ENCODE assay signal across 25 mouse cellular contexts in genomic region chr19:7078271-7078670, GRCm38 (mm10). TPM values are rescaled to one million over a fixed set of nuclear protein-coding genes. Genes with fewer than 3 reads are reported as not detected.
DNase-seq lines count a peak whose midpoint lies in the region; ATAC-seq lines count a peak whose summit lies in the region.
"Had no signal": no experiment of that assay in that cellular context is flagged by ENCODE, and none has a peak within 500 bp of the region (broad histone marks: within the 10 kb centered on the region; RNA-seq: fewer than 3 reads in every experiment).

No protein-coding gene starts in this region.

- H3K9me3 ChIP-seq in embryonic facial prominence, embryonic 13.5 days = no peaks in the 10 kb centered on the region
- H3K9me3 ChIP-seq in embryonic facial prominence, embryonic 10.5 days = no peaks in the 10 kb centered on the region
- H3K9me3 ChIP-seq in hindbrain, embryonic 13.5 days = no peaks in the 10 kb centered on the region
- H3K9me3 ChIP-seq: G1E had no signal

- DNase-seq in embryonic facial prominence, embryonic 10.5 days (ENCODE audit: low spot score) = no peak
- DNase-seq in heart, adult 11 months = peak; percentile 85
- DNase-seq in heart, postnatal 36 days = no peak
- DNase-seq in 3T3-L1 (ENCODE audit: low read depth, low spot score) (peak; percentile 60), NIH3T3 (ENCODE audit: low read depth) (peak; percentile 75)
- no peak for DNase-seq in gastrocnemius, postnatal 14 days
- DNase-seq: adrenal gland, adult 2 months; adrenal gland, adult 8-10 months; adrenal gland, postnatal 10 days; adrenal gland, postnatal 14 days; adrenal gland, postnatal 25 days; adrenal gland, postnatal 36 days; B cell, adult 2 months; cerebellum, adult 11 months; cerebellum, adult 11-12 months; cerebellum, adult 18-20 months; cerebellum, adult 2 months had no signal

- no peak overlapping the region for H3K27ac ChIP-seq in embryonic facial prominence, embryonic 13.5 days
- H3K27ac ChIP-seq in embryonic facial prominence, embryonic 10.5 days (replicated peaks) = no peak overlapping the region
- H3K27ac ChIP-seq in hindbrain, embryonic 13.5 days = no peak overlapping the region

- no peaks in the 10 kb centered on the region for H3K36me3 ChIP-seq in embryonic facial prominence, embryonic 13.5 days
- H3K36me3 ChIP-seq in embryonic facial prominence, embryonic 10.5 days (replicated peaks) = no peaks in the 10 kb centered on the region
- no peaks in the 10 kb centered on the region for H3K36me3 ChIP-seq in hindbrain, embryonic 13.5 days
- H3K36me3 ChIP-seq: G1E had no signal

- ATAC-seq in embryonic facial prominence, embryonic 13.5 days (ENCODE audit: insufficient number of reproducible peaks, insufficient read depth, low FRiP score, low TSS enrichment, low read depth) = no peak
- no peak for ATAC-seq in hindbrain, embryonic 13.5 days (ENCODE audit: low FRiP score)
- ATAC-seq: activated CD4-positive, CD25-positive, alpha-beta regulatory T cell, adult 4 months; CD4-positive, CD25-positive, alpha-beta regulatory T cell, adult 4 months; Patski had no signal

- peaks cover 10% of the 10 kb centered on the region for H3K4me1 ChIP-seq in embryonic facial prominence, embryonic 13.5 days
- H3K4me1 ChIP-seq in embryonic facial prominence, embryonic 10.5 days = peaks cover 30% of the 10 kb centered on the region
- peaks cover 44% of the 10 kb centered on the region for H3K4me1 ChIP-seq in hindbrain, embryonic 13.5 days (replicated peaks)

- no peak overlapping the region for H3K4me2 ChIP-seq in embryonic facial prominence, embryonic 13.5 days
- no peak overlapping the region for H3K4me2 ChIP-seq in hindbrain, embryonic 13.5 days

- WGBS in embryonic facial prominence, embryonic 13.5 days = 83% methylated on average over 7 of the region's 7 CpGs
- 89% methylated on average over 7 of the region's 7 CpGs for WGBS in embryonic facial prominence, embryonic 10.5 days
- WGBS in hindbrain, embryonic 13.5 days = 87% methylated on average over 7 of the region's 7 CpGs

- H3K9ac ChIP-seq in embryonic facial prominence, embryonic 13.5 days = 0 out of 2 replicates have a peak overlapping the region, but pooled peaks have one; percentile 2
- no peak overlapping the region for H3K9ac ChIP-seq in hindbrain, embryonic 13.5 days

- 0 out of 2 replicates have a peak, but pooled peaks cover 6% of the 10 kb centered on the region for H3K27me3 ChIP-seq in embryonic facial prominence, embryonic 13.5 days
- H3K27me3 ChIP-seq in embryonic facial prominence, embryonic 10.5 days (replicated peaks; ENCODE audit: low read depth, poor library complexity, severe bottlenecking) = peaks cover 31% of the 10 kb centered on the region
- peaks cover 58% of the 10 kb centered on the region for H3K27me3 ChIP-seq in hindbrain, embryonic 13.5 days
- H3K27me3 ChIP-seq: Patski had no signal

- intact Hi-C loops in heart, postnatal 36 days (cut with DNase I) = no loop called here
- intact Hi-C loops in gastrocnemius, postnatal 14 days (cut with DNase I; ENCODE audit: low total_unique reads) = no loop called here

- H3K4me3 ChIP-seq in embryonic facial prominence, embryonic 13.5 days = no peak overlapping the region
- H3K4me3 ChIP-seq in embryonic facial prominence, embryonic 10.5 days = no peak overlapping the region
- no peak overlapping the region for H3K4me3 ChIP-seq in hindbrain, embryonic 13.5 days

RNA-seq across cellular contexts. Expression of gene Macrod1, which starts 21.7 kb away (rescaled TPM):
- 7.1 and 9.0 TPM in 2 replicates for polyA plus RNA-seq in embryonic facial prominence, embryonic 13.5 days (2015; fragmentation: Nextera tagmentation; extraction: Ambion mirVana)
- 5.0 and 5.4 TPM in 2 replicates for polyA plus RNA-seq in embryonic facial prominence, embryonic 10.5 days (2016; fragmentation: Nextera tagmentation; extraction: Ambion mirVana)
- total RNA-seq in heart, postnatal 36 days (2021) = 100 to 1,000 TPM; 272 to 280 TPM
- 4.2 and 5.3 TPM in 2 replicates for polyA plus RNA-seq in hindbrain, embryonic 13.5 days (2015; fragmentation: Nextera tagmentation; extraction: Ambion mirVana)
- 100 to 1,000 TPM; 187 to 192 TPM for total RNA-seq in gastrocnemius, postnatal 14 days (2021)
- total RNA-seq: CH12.LX, G1E had no signal

RNA-seq across cellular contexts. Expression of gene Flrt1, which starts 27.3 kb away (rescaled TPM):
- polyA plus RNA-seq in embryonic facial prominence, embryonic 13.5 days (2015; fragmentation: Nextera tagmentation; extraction: Ambion mirVana) = 13.0 and 13.6 TPM in 2 replicates
- polyA plus RNA-seq in embryonic facial prominence, embryonic 10.5 days (2016; fragmentation: Nextera tagmentation; extraction: Ambion mirVana) = 2.5 and 2.9 TPM in 2 replicates
- under 1 TPM; 0.84 to 1.00 TPM for total RNA-seq in heart, postnatal 36 days (2021)
- polyA plus RNA-seq in hindbrain, embryonic 13.5 days (2015; fragmentation: Nextera tagmentation; extraction: Ambion mirVana) = 7.1 and 8.1 TPM in 2 replicates
- total RNA-seq in gastrocnemius, postnatal 14 days (2021) = under 1 TPM; 0.27 to 0.51 TPM
- total RNA-seq: CH12.LX, MEL had no signal
- polyA plus RNA-seq: activated CD4-positive, CD25-positive, alpha-beta regulatory T cell, adult 4 months; G1E had no signal

RNA-seq across cellular contexts. Expression of gene Stip1, which starts 38.5 kb away (rescaled TPM):
- polyA plus RNA-seq in embryonic facial prominence, embryonic 13.5 days (2015; fragmentation: Nextera tagmentation; extraction: Ambion mirVana) = 211 and 240 TPM in 2 replicates
- polyA plus RNA-seq in embryonic facial prominence, embryonic 10.5 days (2016; fragmentation: Nextera tagmentation; extraction: Ambion mirVana) = 453 and 489 TPM in 2 replicates
- 100 to 1,000 TPM in 1 of 2 experiments, 10 to 100 TPM in 1; 98.7 to 126 TPM for total RNA-seq in heart, postnatal 36 days (2021)
- 233 and 239 TPM in 2 replicates for polyA plus RNA-seq in hindbrain, embryonic 13.5 days (2015; fragmentation: Nextera tagmentation; extraction: Ambion mirVana)
- 10 to 100 TPM; 80.3 to 92.4 TPM for total RNA-seq in gastrocnemius, postnatal 14 days (2021)

RNA-seq across cellular contexts. Expression of gene Fermt3, which starts 59.0 kb away (rescaled TPM):
- 6.9 and 7.9 TPM in 2 replicates for polyA plus RNA-seq in embryonic facial prominence, embryonic 13.5 days (2015; fragmentation: Nextera tagmentation; extraction: Ambion mirVana)
- 7.1 and 8.0 TPM in 2 replicates for polyA plus RNA-seq in embryonic facial prominence, embryonic 10.5 days (2016; fragmentation: Nextera tagmentation; extraction: Ambion mirVana)
- total RNA-seq in heart, postnatal 36 days (2021) = 1 to 10 TPM; 4.2 to 5.9 TPM
- polyA plus RNA-seq in hindbrain, embryonic 13.5 days (2015; fragmentation: Nextera tagmentation; extraction: Ambion mirVana) = 4.4 and 5.6 TPM in 2 replicates
- 1 to 10 TPM; 2.0 to 2.2 TPM for total RNA-seq in gastrocnemius, postnatal 14 days (2021)

Comparison
In these comparisons a context has a peak if more than half of its experiments do, and no peak if none do; other contexts are left out.
1. DNase-seq: peak in heart, adult 11 months (single experiment), 3T3-L1 (single experiment) and NIH3T3 (single experiment); none in embryonic facial prominence, embryonic 10.5 days (single experiment), heart, postnatal 36 days (0 of 2) and gastrocnemius, postnatal 14 days (single experiment).